Mouse (Mus musculus) neural tube, embryonic 13.5 days (tissue): ENCODE results near the gene Hcfc1. TPM values are rescaled to one million over a fixed set of nuclear protein-coding genes. Genes with fewer than 3 reads are reported as not detected.

Experiments used
- ATAC-seq: fragments of 200-750 bp; cut with Nextera tagmentation; 2 replicates; pipeline ENCODE4 v1.8.0; 2017; ENCODE audit warnings: low read depth, mild to moderate bottlenecking, moderate TSS enrichment, moderate library complexity
- H3K27ac ChIP-seq: fragments of 300-500 bp; sonication (generic); replicated peaks from 2 replicates; pipeline ENCODE4 v1.5.1; 2015; ENCODE audit warnings: moderate library complexity, mild to moderate bottlenecking, inconsistent platforms
- H3K27me3 ChIP-seq: fragments of 300-500 bp; sonication (generic); 2 replicates; pipeline ENCODE4 v1.6.1; 2015; ENCODE audit warnings: mild to moderate bottlenecking, inconsistent platforms
- H3K36me3 ChIP-seq: fragments of 300-500 bp; sonication (generic); 2 replicates; pipeline ENCODE4 v1.6.1; 2015; ENCODE audit warnings: mild to moderate bottlenecking, inconsistent platforms
- H3K4me1 ChIP-seq: fragments of 300-500 bp; sonication (generic); replicated peaks from 2 replicates; pipeline ENCODE4 v1.6.1; 2015; ENCODE audit warnings: inconsistent platforms
- H3K4me2 ChIP-seq: fragments of 300-500 bp; sonication (generic); 2 replicates; pipeline ENCODE4 v1.6.1; 2015; ENCODE audit warnings: inconsistent platforms, mild to moderate bottlenecking, moderate library complexity
- H3K4me3 ChIP-seq: fragments of 300-500 bp; sonication (generic); 2 replicates; pipeline ENCODE4 v1.5.1; 2015; ENCODE audit warnings: mild to moderate bottlenecking, inconsistent platforms
- H3K9ac ChIP-seq: fragments of 300-500 bp; sonication (generic); 2 replicates; pipeline ENCODE4 v1.6.1; 2015; ENCODE audit warnings: moderate library complexity, mild to moderate bottlenecking, inconsistent platforms
- H3K9me3 ChIP-seq: fragments of 300-500 bp; sonication (generic); 2 replicates; pipeline ENCODE4 v1.6.1; 2016; ENCODE audit warnings: inconsistent platforms
- WGBS: fragments of 180-500 bp; shearing (Covaris S2); methylation state at CpG from one replicate; pipeline ENCODE4 v1.1.7; 2015; 5-methylcytosine and 5-hydroxymethylcytosine counted together
- polyA plus RNA-seq: library from polyadenylated mRNA; unstranded; fragments of >200 nt; fragmentation: Nextera tagmentation; extraction: Ambion mirVana; gene quantifications from 2 replicates; pipeline ENCODE4 v1.2.1, GENCODE M21; 2015

The Hcfc1 gene
- polyA plus RNA-seq, 1 experiment from 2014 or later = 48.9 TPM

DNA sequence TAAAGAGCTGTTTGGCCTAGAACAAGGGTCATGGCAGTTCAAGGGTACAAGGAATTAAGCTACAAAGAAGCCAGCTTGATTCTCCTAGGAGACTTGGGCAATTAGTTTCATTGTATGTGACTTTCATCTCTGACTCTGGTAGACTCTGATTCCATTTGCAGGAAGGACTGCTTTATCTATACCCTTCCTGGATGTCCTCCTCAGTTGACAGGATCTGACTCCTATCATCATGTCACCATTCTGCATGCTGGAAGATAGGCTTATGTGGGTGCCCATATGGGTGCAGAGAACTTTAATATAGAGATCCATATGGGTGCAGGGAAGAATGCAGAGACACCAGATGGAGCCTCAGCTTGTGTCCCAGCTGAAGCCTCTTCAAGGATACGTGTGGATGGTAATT lies 3.0 kb upstream of the Hcfc1 start:
- ATAC-seq = no peak
- H3K4me2 ChIP-seq = no peak overlapping the region
- H3K4me1 ChIP-seq = peaks cover 7% of the 10 kb centered on the region
- no peaks in the 10 kb centered on the region for H3K27me3 ChIP-seq
- WGBS = 68% methylated on average over 1 of the region's 1 CpGs
- H3K4me3 ChIP-seq = no peak overlapping the region
- H3K9me3 ChIP-seq = no peaks in the 10 kb centered on the region
- H3K36me3 ChIP-seq = no peaks in the 10 kb centered on the region
- no peak overlapping the region for H3K9ac ChIP-seq
- H3K27ac ChIP-seq = no peak overlapping the region

DNA sequence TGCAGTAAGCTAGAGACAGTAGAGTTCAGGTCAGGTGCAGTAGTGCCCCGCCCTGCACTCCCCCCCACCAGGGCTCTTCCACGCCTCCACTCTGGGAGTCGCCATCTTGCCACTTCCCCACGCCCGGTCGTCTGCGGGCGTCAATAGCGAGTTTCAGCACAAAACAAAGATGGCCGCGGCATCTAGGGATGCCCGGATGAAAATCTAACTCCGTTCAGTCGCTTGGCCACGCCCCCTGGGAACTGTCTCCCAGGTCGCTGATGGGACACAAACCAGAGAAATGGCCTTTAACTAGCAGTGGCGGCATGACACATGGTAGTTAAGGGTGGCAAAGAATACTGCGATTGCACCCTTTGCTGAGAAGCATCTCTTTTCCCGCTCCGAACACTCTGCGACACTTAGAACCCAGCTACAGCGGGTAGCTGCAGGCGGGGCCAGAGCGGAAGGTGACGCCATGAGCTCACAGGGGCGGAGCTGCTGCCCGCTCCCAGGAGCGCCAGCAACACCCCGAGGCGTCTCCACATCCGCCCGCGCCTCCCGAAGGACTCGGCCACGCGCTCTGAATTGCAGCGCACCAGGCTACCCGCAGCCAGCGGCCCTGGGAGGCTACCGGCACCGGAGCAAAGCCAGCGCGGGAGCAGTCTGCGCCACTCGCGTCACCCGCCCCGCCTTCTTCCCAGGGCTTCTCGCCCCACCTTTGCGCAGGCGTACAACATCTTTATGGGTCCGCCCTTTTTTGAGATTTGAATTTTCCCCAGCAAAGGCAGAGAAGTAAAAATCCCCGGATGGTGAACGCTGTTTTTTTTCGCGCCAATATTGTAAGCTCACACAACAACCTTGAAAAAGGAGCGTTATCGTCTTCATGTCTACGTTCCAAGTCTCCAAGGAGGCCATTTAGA lies 1.3 kb upstream of the Hcfc1 start:
- Histone ChIP-seq H3K4me2 (peak overlapping the region; percentile 80), H3K9ac (peak overlapping the region; percentile 79), H3K27me3 (no peaks in the 10 kb centered on the region), H3K9me3 (no peaks in the 10 kb centered on the region), H3K27ac (peak overlapping the region; percentile 98), H3K4me1 (peaks cover 24% of the 10 kb centered on the region), H3K4me3 (peak overlapping the region; percentile 70), H3K36me3 (no peaks in the 10 kb centered on the region)
- 13% methylated on average over 60 of the region's 60 CpGs for WGBS
- peak; percentile 91 for ATAC-seq

DNA sequence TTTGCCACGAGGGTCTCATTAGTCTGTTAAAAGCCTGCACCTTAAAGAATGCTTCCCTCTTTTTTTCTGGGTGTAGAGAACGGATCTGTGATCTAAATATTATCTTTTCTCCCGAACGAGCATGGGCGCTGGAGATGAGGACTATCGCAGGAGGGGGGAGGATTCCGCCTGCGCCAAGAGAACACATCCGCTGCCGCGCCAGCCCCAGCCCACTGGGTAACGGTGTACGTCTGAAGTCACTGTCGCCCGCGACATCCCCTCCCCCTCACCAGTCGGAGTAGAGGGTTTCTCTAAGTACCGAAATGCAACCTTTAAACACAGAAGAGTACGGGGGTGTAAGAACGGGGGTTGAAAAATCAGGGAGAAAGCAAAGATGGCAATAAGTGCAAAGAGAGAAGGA lies 850 bp downstream of the Hcfc1 start:
- Histone ChIP-seq H3K4me3 (peak overlapping the region; percentile 70), H3K9me3 (no peaks in the 10 kb centered on the region), H3K27me3 (no peaks in the 10 kb centered on the region), H3K9ac (peak overlapping the region; percentile 79), H3K4me1 (peaks cover 33% of the 10 kb centered on the region), H3K27ac (peak overlapping the region; percentile 98), H3K4me2 (peak overlapping the region; percentile 80), H3K36me3 (0 out of 2 replicates have a peak, but pooled peaks cover 5% of the 10 kb centered on the region)
- 22% methylated on average over 20 of the region's 20 CpGs for WGBS
- ATAC-seq = no peak

DNA sequence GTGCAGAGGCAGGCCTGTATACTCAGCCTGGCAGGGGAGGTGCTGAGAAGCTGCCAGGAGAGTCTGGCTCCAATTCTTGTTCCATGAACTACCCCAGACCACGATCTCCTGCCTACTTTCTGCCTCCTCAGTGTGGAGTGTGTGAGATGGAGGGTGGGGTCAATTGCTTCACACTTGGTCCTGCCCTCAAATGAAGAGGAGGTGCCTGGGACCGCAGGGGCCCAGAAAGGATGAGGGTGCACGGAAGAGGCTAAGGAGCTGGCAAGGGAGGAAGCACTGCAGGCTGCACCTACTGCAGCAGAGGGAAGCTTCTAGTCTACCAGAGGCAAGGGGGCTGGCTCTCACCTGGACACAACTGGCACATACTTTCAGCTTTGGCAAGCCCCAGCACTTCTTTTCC lies 1.8 kb downstream of the Hcfc1 start:
- Histone ChIP-seq H3K27ac (no peak overlapping the region), H3K4me1 (peaks cover 33% of the 10 kb centered on the region), H3K9me3 (no peaks in the 10 kb centered on the region), H3K9ac (peak overlapping the region; percentile 79), H3K4me3 (peak overlapping the region; percentile 70), H3K4me2 (peak overlapping the region; percentile 80), H3K27me3 (no peaks in the 10 kb centered on the region), H3K36me3 (0 out of 2 replicates have a peak, but pooled peaks cover 7% of the 10 kb centered on the region)
- WGBS = 63% methylated on average over 3 of the region's 3 CpGs
- ATAC-seq = no peak

DNA sequence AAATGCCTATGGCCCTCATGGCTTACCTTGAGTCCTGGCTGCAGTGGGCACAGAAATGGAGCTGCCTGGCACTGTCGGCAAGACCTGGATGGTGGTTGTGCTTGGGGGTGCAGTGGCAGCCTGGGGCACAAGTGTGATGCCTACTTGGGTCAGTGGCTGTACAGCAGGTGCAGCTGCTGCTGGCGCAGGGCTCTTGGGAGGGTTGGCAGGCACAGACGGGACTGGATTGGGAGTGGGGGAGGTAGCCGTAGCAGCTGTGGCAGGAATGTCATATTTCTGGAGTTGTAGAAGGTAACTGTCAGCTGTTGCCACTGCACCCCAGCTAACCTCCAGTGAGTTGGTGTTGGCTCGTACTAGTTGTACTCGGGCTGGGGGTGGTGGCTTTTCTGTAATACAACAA lies 11.2 kb downstream of the Hcfc1 start:
- Histone ChIP-seq H3K27me3 (no peaks in the 10 kb centered on the region), H3K27ac (no peak overlapping the region), H3K9ac (no peak overlapping the region), H3K36me3 (peaks cover 94% of the 10 kb centered on the region), H3K9me3 (no peaks in the 10 kb centered on the region), H3K4me1 (no peaks in the 10 kb centered on the region), H3K4me2 (no peak overlapping the region), H3K4me3 (no peak overlapping the region)
- ATAC-seq = no peak
- 88% methylated on average over 6 of the region's 6 CpGs for WGBS

DNA sequence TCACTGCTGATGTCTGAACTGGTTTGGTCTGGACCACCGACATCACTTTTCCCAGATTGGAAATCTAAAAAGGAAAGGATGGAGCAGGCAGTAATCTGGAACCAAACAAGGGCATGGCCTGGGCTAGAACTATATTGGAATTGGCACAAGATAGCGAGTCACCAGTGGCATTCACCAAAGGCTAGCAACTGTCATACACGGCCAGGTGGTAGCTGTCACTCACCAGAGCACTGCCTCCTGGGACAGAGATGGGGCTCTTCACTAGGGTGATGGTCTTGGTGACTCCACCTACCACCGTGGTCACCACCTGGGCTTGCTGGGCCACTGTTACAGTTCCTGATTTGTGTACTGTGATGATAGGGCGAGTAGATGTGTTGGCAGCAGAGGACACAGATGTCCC lies 13.6 kb downstream of the Hcfc1 start:
- no peak for ATAC-seq
- H3K4me2 ChIP-seq = no peak overlapping the region

DNA sequence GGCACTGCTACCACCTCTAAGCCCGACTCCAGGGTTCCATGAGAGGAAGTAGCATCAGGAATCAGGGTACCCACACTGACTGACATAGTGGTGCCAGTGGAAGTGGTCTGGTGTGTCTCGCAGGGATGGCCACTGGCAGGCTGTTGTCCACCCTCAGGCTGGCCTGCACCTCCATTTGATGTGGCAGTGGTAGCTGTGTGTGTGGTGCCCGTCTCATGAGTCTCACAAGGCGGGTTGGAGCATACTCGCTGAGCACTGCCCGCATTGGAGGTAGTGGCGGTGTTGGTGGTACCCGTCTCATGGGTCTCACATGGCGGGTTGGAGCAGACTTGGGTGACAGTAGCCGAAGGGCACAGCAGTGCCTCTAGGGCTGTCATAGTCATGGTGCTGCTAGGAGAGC lies 16.8 kb downstream of the Hcfc1 start:
- H3K36me3 ChIP-seq = peaks cover 94% of the 10 kb centered on the region
- H3K4me2 ChIP-seq = no peak overlapping the region
- no peak overlapping the region for H3K4me3 ChIP-seq
- no peak overlapping the region for H3K27ac ChIP-seq
- no peaks in the 10 kb centered on the region for H3K27me3 ChIP-seq
- H3K9ac ChIP-seq = no peak overlapping the region
- no peaks in the 10 kb centered on the region for H3K4me1 ChIP-seq
- no peak for ATAC-seq
- 92% methylated on average over 10 of the region's 10 CpGs for WGBS
- no peaks in the 10 kb centered on the region for H3K9me3 ChIP-seq

More for the DNA sequence above, 13.6 kb downstream of the Hcfc1 start:
- no peak overlapping the region for H3K9ac ChIP-seq
- WGBS = 88% methylated on average over 5 of the region's 5 CpGs
- no peak overlapping the region for H3K27ac ChIP-seq
- H3K27me3 ChIP-seq = no peaks in the 10 kb centered on the region
- peaks cover 92% of the 10 kb centered on the region for H3K36me3 ChIP-seq
- no peaks in the 10 kb centered on the region for H3K4me1 ChIP-seq
- no peaks in the 10 kb centered on the region for H3K9me3 ChIP-seq
- no peak overlapping the region for H3K4me3 ChIP-seq

DNA sequence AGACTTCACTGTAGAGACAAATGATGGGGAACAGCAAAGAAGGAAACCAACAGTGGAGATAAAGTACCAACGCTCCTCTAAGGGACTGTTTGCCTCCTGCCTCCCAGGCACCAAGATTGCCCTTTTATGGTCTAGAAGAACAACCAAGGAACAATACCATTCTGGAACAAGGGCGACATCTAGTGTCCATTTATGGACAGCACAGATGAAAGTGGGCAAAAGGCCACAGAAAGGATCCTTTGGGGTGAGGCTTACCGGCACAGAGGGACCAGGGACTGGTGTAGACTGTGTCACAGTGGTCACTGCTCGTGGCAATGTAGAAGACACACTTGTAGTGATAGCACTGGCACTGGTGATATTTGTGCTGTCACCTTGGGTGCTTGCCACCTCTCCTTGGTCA lies 17.5 kb downstream of the Hcfc1 start:
- H3K36me3 ChIP-seq = peaks cover 94% of the 10 kb centered on the region
- H3K27me3 ChIP-seq = no peaks in the 10 kb centered on the region
- peak; percentile 42; the same call in 1 of the 2 replicates for ATAC-seq
- H3K27ac ChIP-seq = no peak overlapping the region
- WGBS = 21% methylated on average over 4 of the region's 4 CpGs
- H3K9ac ChIP-seq = no peak overlapping the region
- no peak overlapping the region for H3K4me3 ChIP-seq
- no peak overlapping the region for H3K4me2 ChIP-seq
- H3K4me1 ChIP-seq = no peaks in the 10 kb centered on the region
- no peaks in the 10 kb centered on the region for H3K9me3 ChIP-seq

DNA sequence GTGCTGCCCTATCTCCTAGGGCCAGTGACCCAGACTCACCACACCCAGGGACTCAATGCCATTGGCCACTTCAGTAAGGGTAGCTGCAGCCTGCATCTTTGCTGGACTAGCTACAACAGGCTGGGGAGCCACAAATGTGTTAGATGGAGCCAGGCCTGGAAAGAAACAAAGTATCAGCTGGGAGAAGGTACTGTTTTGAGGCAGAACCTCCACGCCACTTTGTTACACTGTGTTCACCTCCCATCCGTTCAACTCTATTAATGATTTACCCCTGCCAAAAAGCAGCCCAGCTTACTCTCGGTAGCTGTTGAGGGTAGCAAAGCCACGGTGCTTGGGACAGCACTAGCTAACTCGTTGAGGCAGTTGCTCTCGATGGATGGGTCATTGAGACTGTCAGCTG lies 19.3 kb downstream of the Hcfc1 start:
- Histone ChIP-seq H3K9me3 (no peaks in the 10 kb centered on the region), H3K4me2 (no peak overlapping the region), H3K4me3 (no peak overlapping the region), H3K4me1 (no peaks in the 10 kb centered on the region), H3K36me3 (peaks cover 94% of the 10 kb centered on the region), H3K27ac (no peak overlapping the region), H3K9ac (no peak overlapping the region), H3K27me3 (no peaks in the 10 kb centered on the region)
- 83% methylated on average over 6 of the region's 6 CpGs for WGBS
- ATAC-seq = no peak

DNA sequence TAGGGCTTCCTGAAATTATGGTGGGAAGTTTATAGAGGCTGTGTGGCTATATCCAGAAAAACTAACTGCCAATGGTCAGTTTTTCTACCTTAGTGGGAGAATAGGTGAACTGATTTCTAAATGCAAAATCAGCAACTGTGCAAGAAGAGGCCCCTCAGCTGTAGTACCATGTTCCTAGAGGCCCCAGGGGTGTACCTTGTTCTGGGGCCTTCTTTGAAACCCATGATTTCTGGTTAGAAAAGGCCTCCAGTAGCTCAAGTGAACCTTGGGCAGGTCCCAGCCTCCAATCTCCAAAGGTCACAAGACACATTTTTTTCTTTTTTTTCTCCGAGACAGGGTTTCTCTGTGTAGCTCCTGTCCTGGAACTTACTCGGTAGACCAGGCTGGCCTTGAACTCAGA lies 23.9 kb downstream of the Hcfc1 start:
- Histone ChIP-seq H3K27me3 (no peaks in the 10 kb centered on the region), H3K9me3 (no peaks in the 10 kb centered on the region), H3K36me3 (peaks cover 60% of the 10 kb centered on the region), H3K4me2 (no peak overlapping the region), H3K9ac (no peak overlapping the region), H3K27ac (no peak overlapping the region), H3K4me3 (no peak overlapping the region), H3K4me1 (no peaks in the 10 kb centered on the region)
- WGBS = 85% methylated on average over 2 of the region's 2 CpGs
- no peak for ATAC-seq

DNA sequence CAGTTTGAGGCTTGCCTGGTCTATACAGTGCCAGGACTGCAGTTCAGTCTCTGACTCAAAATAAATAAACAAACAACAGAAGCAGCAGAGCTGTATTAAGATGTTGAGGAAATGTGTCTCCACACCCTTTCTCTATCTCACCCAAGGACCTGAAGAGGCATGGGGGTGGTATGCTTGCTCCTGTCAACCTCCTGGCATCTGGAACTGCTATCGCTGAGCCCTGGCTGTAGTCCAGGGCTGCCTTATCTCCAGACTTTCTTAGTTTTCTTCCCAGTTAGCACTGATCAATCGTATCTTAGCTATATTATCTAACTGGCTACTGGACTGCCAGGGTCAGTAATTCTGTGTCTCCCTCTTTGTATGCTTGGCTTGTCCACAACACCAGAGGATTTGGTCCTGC lies 24.3 kb downstream of the Hcfc1 start:
- Histone ChIP-seq H3K27me3 (no peaks in the 10 kb centered on the region), H3K9me3 (no peaks in the 10 kb centered on the region), H3K36me3 (peaks cover 56% of the 10 kb centered on the region), H3K9ac (no peak overlapping the region), H3K4me3 (no peak overlapping the region), H3K4me1 (no peaks in the 10 kb centered on the region), H3K27ac (no peak overlapping the region), H3K4me2 (no peak overlapping the region)
- ATAC-seq = no peak
- WGBS = 87% methylated on average over 2 of the region's 2 CpGs

DNA sequence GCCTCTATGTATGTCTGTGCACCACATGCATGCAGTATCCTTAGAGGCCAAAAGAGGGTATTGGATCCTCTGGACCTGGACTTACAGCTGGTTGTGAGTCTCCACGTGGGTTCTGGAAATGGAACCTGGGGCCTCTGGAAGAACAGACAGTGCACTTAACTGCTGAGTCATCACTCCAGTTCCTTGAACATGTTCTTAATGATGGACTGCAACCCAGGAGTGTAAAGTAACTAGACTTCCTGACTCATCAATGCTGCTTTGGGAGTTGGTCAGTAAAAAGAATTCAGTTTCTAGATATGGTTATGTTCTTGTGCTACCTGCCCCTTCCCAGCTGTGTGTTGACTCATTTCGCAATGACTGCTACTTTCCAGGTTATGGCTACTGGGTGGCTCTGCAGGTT lies 34.3 kb downstream of the Hcfc1 start:
- H3K27ac ChIP-seq = no peak overlapping the region
- H3K9ac ChIP-seq = no peak overlapping the region
- no peaks in the 10 kb centered on the region for H3K27me3 ChIP-seq
- ATAC-seq = no peak
- H3K4me3 ChIP-seq = no peak overlapping the region
- 71% methylated on average over 2 of the region's 2 CpGs for WGBS
- no peaks in the 10 kb centered on the region for H3K36me3 ChIP-seq
- H3K4me2 ChIP-seq = no peak overlapping the region
- H3K4me1 ChIP-seq = no peaks in the 10 kb centered on the region
- H3K9me3 ChIP-seq = no peaks in the 10 kb centered on the region
